Mouse (Mus musculus) liver, embryonic 14.5 days (tissue): ENCODE measurements around the gene Gxylt2.

Experiments used
- CTCF ChIP-seq: IDR thresholded peaks from 2 replicates; pipeline ENCODE4 v1.5.1; 2016; ENCODE audit warnings: antibody characterized with exemption, low read depth, control low read depth
- EP300 ChIP-seq: IDR thresholded peaks from 2 replicates; pipeline ENCODE4 v1.6.1; 2016; ENCODE audit warnings: antibody characterized with exemption, low read depth

- TF ChIP-seq CTCF (no peak), EP300 (no peak)
Observed at GRCm38 (mm10) chr6:100671401-100671800, 33.1 kb upstream of the Gxylt2 start.
